Mouse (Mus musculus) right cerebral cortex, postnatal 36 days (tissue): ENCODE results near the gene Gemin7.
"Not testable (repeated sequence)": the region's sequence is repeated elsewhere in the genome, so short reads cannot be mapped to it uniquely, and the experiment has no call there.

Experiments
- DNase-seq, 2 experiments: peaks; one replicate each; pipeline ENCODE4 v3.0.0; 2022; ENCODE audit warnings: low spot score in 2 of 2, mixed read lengths in 1 of 2

Gene Gemin7

DNA sequence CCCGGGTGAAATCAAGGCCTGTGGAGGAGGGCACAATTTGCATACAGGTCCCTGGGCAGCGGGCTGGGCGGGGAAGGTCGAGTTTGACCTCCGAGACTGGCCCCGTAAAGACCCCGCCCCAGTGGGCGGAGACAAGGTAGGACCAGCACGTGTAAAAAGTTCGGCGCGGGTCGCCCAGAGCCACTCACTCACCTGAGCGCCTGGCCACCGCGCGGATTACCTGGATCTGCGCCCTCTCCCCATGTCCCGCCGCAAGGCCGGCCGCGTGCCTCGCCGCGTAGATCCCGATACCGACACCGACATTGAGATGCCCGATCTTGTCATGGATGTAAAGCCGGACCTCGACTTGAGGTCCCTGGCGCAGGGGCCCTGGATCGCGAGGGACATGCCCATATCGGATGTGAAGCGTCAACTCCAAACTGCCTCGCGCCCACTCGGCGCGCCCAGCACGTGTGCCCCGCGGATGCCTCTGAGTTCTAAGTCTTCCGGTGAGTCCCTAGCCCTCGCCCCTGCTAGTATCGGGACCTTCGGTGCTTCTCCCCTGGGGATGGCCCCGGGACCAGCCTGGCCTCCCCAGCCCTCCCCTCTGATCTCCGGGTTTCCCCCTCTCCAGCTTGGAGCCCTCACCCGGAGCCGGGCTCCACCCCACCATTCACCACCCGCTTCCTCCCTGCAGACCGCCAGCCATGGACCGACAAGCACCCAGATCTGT lies at the start of gene Gemin7, which contains the start of gene Zfp296:
Gemin7 (minus strand) TSS at position 455 of the 712 bp plus-strand sequence.
Zfp296 (plus strand) TSS at position 147 of the 712 bp plus-strand sequence.
- no peak for DNase-seq

- no peak for DNase-seq
These were observed 46.0 kb upstream of the Gemin7 start for GRCm38 (mm10) chr7:19623433-19623832.

- DNase-seq = no peak
These were observed 44.8 kb upstream of the Gemin7 start for GRCm38 (mm10) chr7:19622241-19622640.

GRCm38 (mm10) chr7:19620811-19621210 lies 43.4 kb upstream of the Gemin7 start:
- peak; percentile 51 to 62 for DNase-seq

GRCm38 (mm10) chr7:19619004-19619801 lies 41.8 kb upstream of the Gemin7 start:
- peak; percentile 49 to 60 for DNase-seq

DNA sequence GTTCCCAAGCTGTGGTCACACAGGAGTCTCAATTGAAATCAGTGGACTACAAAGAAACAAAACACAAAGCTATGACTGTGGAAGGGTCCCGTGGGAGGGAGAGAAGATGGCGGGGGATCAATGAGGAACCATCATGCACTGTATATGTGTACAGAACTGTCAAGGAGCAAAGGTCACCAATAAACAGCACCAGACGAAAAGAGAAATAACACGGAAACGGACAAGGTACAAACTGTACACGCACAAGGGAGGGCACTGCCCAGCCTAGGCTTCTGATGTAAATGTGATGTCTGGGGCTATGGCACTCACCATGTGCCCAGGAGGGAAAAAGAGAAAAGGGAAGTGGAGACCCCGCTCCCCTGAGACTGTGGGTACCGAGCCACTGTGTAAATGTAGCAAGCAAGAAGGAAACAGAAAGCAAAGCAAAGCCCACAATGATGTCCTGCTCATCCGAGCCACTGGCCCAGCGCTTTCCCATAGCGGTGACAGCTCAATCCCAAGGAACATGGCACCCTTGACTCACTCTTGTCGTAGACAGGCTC lies 37.7 kb upstream of the Gemin7 start:
- DNase-seq = no peak

- no peak for DNase-seq
These were observed 33.6 kb upstream of the Gemin7 start for GRCm38 (mm10) chr7:19610969-19611368.

DNA sequence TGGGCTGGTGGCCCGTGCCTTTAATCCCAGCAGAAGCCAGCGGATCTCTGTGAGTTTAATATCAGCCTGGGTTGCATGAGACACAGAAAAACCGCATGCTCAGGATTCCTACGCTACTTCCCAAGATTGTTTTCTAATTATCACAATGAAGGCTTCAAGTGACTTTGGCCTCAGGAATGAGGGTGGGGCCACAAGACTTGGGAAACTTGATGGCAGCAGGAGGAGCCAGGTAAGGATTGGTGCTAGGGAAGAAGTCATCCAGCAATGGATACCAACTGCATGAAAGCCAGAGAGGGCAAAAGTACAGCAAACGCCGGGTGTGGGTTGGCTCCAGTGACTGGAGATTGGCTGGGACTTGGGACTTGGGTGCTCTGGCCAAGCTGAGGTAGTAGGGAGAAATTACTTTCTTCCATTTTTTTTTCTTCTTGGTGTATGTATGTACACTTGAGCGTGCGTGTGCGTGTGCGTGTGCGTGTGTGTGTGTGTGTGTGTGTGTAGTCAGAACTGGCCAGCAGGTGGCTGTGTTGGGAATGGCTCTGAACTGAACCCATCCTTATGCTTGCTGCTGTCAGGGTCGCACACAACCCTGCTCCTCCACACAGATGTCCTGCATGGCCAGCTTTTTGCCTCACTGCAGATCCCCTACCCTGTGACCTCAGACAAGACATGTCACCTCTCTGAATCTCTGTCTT lies 32.4 kb upstream of the Gemin7 start:
- DNase-seq = no peak

DNA sequence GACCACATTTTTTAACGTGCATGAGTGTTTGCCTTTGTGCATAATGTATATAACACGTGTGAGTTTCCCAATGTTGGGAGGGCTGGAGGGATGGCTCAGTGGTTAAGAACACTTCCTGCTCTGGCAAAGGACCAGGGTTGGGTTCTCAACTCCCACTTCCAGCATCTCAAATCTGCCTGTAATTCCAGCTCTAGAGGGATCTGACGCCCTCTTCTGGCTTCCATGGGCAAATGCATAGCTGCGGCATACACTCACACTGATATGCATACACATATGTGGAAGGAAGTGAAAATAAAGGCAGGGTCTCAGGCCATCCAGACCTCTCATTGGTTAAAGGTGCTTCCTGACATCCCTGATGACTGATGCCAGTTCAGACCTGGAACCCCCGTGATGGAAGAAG lies 29.9 kb upstream of the Gemin7 start:
- no peak for DNase-seq

GRCm38 (mm10) chr7:19604606-19605214 lies 27.3 kb upstream of the Gemin7 start:
- DNase-seq = not testable (repeated sequence)

GRCm38 (mm10) chr7:19603849-19604605 lies 26.6 kb upstream of the Gemin7 start, which contains the start of gene Clasrp:
TSS of gene Clasrp (minus strand) at chr7:19604486.
- DNase-seq = peak; percentile 89 to 91

- DNase-seq = no peak
These were observed 25.7 kb upstream of the Gemin7 start for GRCm38 (mm10) chr7:19603055-19603454.

GRCm38 (mm10) chr7:19600562-19600961 lies 23.2 kb upstream of the Gemin7 start:
- peak in 1 of 2 experiments; percentile 45 for DNase-seq

DNA sequence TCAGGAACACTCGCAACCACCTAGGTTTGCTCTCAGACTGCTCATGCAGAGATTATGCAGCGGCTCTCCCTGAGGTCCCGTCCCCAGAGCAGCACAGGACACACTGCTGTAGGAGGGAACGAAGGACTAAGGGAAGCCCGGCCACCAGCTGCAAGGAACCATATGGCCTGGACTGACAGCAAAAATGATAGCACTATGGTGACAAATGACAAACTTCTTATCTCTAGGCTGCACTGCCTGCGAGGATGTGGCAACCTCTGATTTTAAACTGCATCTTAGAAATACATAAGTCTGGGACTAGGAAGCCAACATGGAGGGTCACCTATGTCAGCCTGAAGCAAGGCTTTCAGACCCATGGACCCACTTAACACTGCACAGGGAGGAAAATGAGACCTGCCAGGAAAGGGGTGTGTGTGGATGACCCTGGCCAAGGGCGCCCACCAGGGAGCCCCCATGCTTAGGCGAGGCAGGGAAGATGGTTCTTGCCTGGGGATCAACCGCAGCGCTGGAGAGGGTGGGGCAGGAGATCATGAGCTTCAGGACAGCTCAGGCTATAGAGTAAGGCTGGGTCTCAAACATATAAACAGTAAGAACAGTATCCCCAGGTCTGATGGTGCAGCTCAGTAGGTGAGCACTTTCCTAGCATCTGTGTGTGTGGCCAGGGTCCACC lies 15.8 kb upstream of the Gemin7 start:
- DNase-seq = no peak

- peak; percentile 41 to 72 for DNase-seq
These were observed 12.5 kb upstream of the Gemin7 start for GRCm38 (mm10) chr7:19589917-19590316.

DNA sequence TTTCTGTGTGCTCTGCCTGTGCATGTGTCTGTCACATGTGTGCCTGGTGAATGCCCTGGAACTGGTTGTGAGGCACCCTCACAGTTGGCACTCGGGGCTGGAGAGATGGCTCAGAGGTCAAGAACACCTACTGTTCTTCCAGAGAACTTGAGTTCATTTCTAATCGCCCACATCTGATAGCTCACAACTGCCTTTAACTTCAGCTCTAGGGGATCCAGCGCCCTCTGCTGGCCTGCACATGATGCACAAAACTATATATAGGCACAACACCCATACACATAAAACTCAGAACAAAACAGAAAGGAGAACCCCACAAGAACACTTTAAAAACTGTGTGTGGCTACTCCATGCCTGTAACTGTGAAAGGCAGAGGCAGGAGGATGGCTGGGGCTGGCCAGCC lies 11.8 kb upstream of the Gemin7 start:
- no peak for DNase-seq

DNA sequence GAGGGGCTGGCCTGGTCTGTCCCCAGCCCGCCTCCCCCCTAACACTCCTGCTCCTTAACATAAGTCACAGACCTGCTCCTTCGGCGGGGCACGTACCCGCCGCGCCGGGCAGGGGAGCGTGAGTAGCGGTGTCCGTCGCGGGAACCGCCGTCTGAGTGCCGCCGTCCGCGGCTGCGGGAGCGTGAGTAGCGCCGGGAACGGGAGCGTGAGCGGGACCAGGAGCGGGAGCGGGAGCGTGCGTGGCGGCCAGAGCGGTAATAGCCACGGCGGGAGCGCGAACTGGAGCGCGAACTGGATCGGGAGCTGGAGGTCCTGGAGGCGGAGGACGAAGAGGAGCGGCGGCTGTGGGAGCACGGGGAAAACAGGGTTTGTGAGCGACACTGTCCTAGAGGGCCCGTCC lies 8.9 kb upstream of the Gemin7 start:
- no peak for DNase-seq

DNA sequence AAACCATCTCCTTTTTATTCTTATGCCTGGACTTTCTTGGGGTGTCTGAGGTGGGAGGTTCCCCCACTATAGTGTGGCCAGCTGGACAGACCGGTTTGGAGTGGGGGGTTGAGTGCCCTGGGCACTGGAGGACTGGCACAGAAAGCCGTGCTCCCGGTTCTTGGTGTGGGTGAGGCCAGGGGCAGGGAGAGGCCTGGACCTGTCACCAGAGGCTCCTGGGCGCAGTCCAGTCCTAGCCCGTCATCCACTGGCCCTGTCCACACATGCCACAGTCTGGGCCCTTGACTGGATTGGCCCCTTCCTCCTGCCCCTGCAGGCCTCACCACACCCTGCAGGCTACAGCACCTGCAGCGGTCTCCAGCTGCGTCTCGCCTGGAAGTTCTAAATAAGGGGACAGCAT lies 3.2 kb upstream of the Gemin7 start:
- no peak for DNase-seq

DNA sequence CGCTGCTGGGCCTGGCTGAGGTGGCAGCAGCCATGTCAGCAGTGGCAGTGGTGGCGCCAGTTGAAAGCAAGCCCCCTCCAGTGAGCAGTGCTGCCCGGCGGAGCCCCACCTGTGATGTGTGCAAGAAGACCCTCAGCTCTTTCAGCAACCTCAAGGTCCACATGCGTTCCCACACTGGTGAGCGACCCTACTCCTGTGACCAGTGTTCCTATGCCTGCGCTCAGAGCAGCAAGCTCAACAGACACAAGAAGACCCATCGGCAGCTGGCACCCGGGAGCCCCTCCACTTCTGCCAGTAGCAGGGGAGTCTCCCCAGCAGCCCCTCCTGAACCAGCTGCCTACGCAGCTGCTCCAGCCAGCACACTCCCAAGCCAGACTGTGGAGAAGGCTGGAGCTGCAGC lies 2.4 kb upstream of the Gemin7 start:
- no peak for DNase-seq

DNA sequence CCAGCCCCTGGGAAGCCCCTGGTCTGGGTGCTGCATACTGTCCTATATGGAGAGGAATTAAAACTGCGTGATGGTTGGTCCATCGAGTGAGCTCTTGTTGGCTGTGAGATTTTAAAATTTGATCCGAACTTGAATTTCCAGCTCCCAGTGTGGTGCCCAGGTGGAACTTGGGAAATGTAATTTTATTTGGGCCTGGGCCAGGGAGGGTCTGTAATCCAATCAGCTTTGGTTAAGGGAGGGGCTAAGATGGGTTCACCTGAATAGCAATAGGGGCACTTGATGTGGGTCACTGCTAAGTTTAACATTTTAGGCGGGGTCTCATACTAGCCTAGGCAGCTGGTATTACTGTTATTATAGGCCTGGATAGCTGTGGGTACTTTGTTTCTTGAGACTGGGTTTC lies 1.0 kb upstream of the Gemin7 start:
- DNase-seq = no peak
